Mouse (Mus musculus): Measurements from ENCODE around the gene Iqgap3. TPM values are rescaled to one million over a fixed set of nuclear protein-coding genes. Genes with fewer than 3 reads are reported as not detected.

The Iqgap3 gene
- polyA plus RNA-seq, 1 experiment = 20.1 TPM

- TF ChIP-seq POLR2A (IDR thresholded peaks at IDR 0.05; ENCODE audit: low read depth, low read length) = peak; percentile 40; the same call in 1 of the 2 replicates
- no peak for TF ChIP-seq CTCF (IDR thresholded peaks at IDR 0.05; ENCODE audit: borderline replicate concordance, insufficient read depth, low read length)
Measured at GRCm38 (mm10) chr3:88141439-88141786, 59.6 kb downstream of the Iqgap3 start.

GRCm38 (mm10) chr3:88141787-88142523, 60.2 kb downstream of the Iqgap3 start, which contains the start of gene Mef2d:
TSS of gene Mef2d (plus strand) at chr3:88142372.
- Histone ChIP-seq H3K4me1 (ENCODE audit: control insufficient read depth, insufficient read depth, low read length) (peaks cover 28% of the 10 kb centered on the region), H3K27ac (ENCODE audit: insufficient read depth, low read length) (peak within 1 kb of the TSS; percentile 98), H3K4me3 (ENCODE audit: insufficient read depth, low read length) (peak within 1 kb of the TSS; percentile 67)
- TF ChIP-seq CTCF (IDR thresholded peaks at IDR 0.05; ENCODE audit: borderline replicate concordance, insufficient read depth, low read length) = no peak
- peak; percentile 67 for TF ChIP-seq POLR2A (IDR thresholded peaks at IDR 0.05; ENCODE audit: low read depth, low read length)

More at GRCm38 (mm10) chr3:88141439-88141786, 59.6 kb downstream of the Iqgap3 start:
- peak overlapping the region; percentile 54; the same call in 1 of the 2 replicates for H3K4me3 ChIP-seq (ENCODE audit: insufficient read depth, low read length)
- H3K27ac ChIP-seq (ENCODE audit: insufficient read depth, low read length) = peak overlapping the region; percentile 98
- H3K4me1 ChIP-seq (ENCODE audit: control insufficient read depth, insufficient read depth, low read length) = peaks cover 26% of the 10 kb centered on the region

- TF ChIP-seq CTCF (IDR thresholded peaks at IDR 0.05; ENCODE audit: borderline replicate concordance, insufficient read depth, low read length) (no peak), POLR2A (IDR thresholded peaks at IDR 0.05; ENCODE audit: low read depth, low read length) (no peak; the same call in 1 of the 2 replicates)
- peaks cover 28% of the 10 kb centered on the region for H3K4me1 ChIP-seq (ENCODE audit: control insufficient read depth, insufficient read depth, low read length)
- peak overlapping the region; percentile 67 for H3K4me3 ChIP-seq (ENCODE audit: insufficient read depth, low read length)
- H3K27ac ChIP-seq (ENCODE audit: insufficient read depth, low read length) = peak overlapping the region; percentile 93
Measured at GRCm38 (mm10) chr3:88142546-88142915, 60.8 kb downstream of the Iqgap3 start.

GRCm38 (mm10) chr3:88142916-88143771, 61.4 kb downstream of the Iqgap3 start:
- TF ChIP-seq CTCF (IDR thresholded peaks at IDR 0.05; ENCODE audit: borderline replicate concordance, insufficient read depth, low read length) (no peak), POLR2A (IDR thresholded peaks at IDR 0.05; ENCODE audit: low read depth, low read length) (peak; percentile 78)
- Histone ChIP-seq H3K27ac (ENCODE audit: insufficient read depth, low read length) (peak overlapping the region; percentile 93), H3K4me3 (ENCODE audit: insufficient read depth, low read length) (peak overlapping the region; percentile 67), H3K4me1 (ENCODE audit: control insufficient read depth, insufficient read depth, low read length) (peaks cover 28% of the 10 kb centered on the region)

- H3K27ac ChIP-seq (ENCODE audit: insufficient read depth, low read length) = peak overlapping the region; percentile 93
- peak overlapping the region; percentile 67 for H3K4me3 ChIP-seq (ENCODE audit: insufficient read depth, low read length)
- H3K4me1 ChIP-seq (ENCODE audit: control insufficient read depth, insufficient read depth, low read length) = peaks cover 31% of the 10 kb centered on the region
- TF ChIP-seq CTCF (IDR thresholded peaks at IDR 0.05; ENCODE audit: borderline replicate concordance, insufficient read depth, low read length) (no peak), POLR2A (IDR thresholded peaks at IDR 0.05; ENCODE audit: low read depth, low read length) (no peak)
Measured at GRCm38 (mm10) chr3:88143961-88144486, 62.3 kb downstream of the Iqgap3 start.

GRCm38 (mm10) chr3:88144648-88145410, 63.1 kb downstream of the Iqgap3 start:
- TF ChIP-seq POLR2A (IDR thresholded peaks at IDR 0.05; ENCODE audit: low read depth, low read length) (no peak), CTCF (IDR thresholded peaks at IDR 0.05; ENCODE audit: borderline replicate concordance, insufficient read depth, low read length) (no peak)
- H3K4me3 ChIP-seq (ENCODE audit: insufficient read depth, low read length) = peak overlapping the region; percentile 67
- H3K4me1 ChIP-seq (ENCODE audit: control insufficient read depth, insufficient read depth, low read length) = peaks cover 29% of the 10 kb centered on the region
- H3K27ac ChIP-seq (ENCODE audit: insufficient read depth, low read length) = peak overlapping the region; percentile 93

- peak overlapping the region; percentile 93 for H3K27ac ChIP-seq (ENCODE audit: insufficient read depth, low read length)
- peak overlapping the region; percentile 67 for H3K4me3 ChIP-seq (ENCODE audit: insufficient read depth, low read length)
- H3K4me1 ChIP-seq (ENCODE audit: control insufficient read depth, insufficient read depth, low read length) = peaks cover 30% of the 10 kb centered on the region
- TF ChIP-seq POLR2A (IDR thresholded peaks at IDR 0.05; ENCODE audit: low read depth, low read length) (no peak), CTCF (IDR thresholded peaks at IDR 0.05; ENCODE audit: borderline replicate concordance, insufficient read depth, low read length) (no peak)
Measured at GRCm38 (mm10) chr3:88145411-88145782, 63.6 kb downstream of the Iqgap3 start.

- peak overlapping the region; percentile 51; the same call in 1 of the 2 replicates for H3K27ac ChIP-seq (ENCODE audit: insufficient read depth, low read length)
- TF ChIP-seq CTCF (IDR thresholded peaks at IDR 0.05; ENCODE audit: borderline replicate concordance, insufficient read depth, low read length) (no peak), POLR2A (IDR thresholded peaks at IDR 0.05; ENCODE audit: low read depth, low read length) (no peak)
- H3K4me1 ChIP-seq (ENCODE audit: control insufficient read depth, insufficient read depth, low read length) = peaks cover 29% of the 10 kb centered on the region
- H3K4me3 ChIP-seq (ENCODE audit: insufficient read depth, low read length) = no peak overlapping the region; the same call in 1 of the 2 replicates
Measured at GRCm38 (mm10) chr3:88145952-88146351, 64.2 kb downstream of the Iqgap3 start.

Measured in embryonic fibroblast, embryonic 13.5 days (primary cell).